Mouse (Mus musculus) lung, postnatal 0 days (tissue): ENCODE results near the gene Cish.

Experiments
- CTCF ChIP-seq: IDR thresholded peaks from 2 replicates; pipeline ENCODE4 v1.5.1; 2016; ENCODE audit warnings: antibody characterized with exemption, mild to moderate bottlenecking
- EP300 ChIP-seq: IDR thresholded peaks from 2 replicates; pipeline ENCODE4 v1.6.1; 2016; ENCODE audit warnings: antibody characterized with exemption, mild to moderate bottlenecking, control low read depth

- TF ChIP-seq CTCF (no peak), EP300 (no peak)
These were observed 40.9 kb upstream of the Cish start for GRCm38 (mm10) chr9:107254925-107255324.
